Mouse (Mus musculus) natural killer cell, adult 2 months (primary cell): ENCODE results near the gene Txndc16.
A peak's percentile ranks its signal among the peaks of the same experiment; 100 is the strongest.

ENCODE experiments used
- DNase-seq, 2 experiments: peaks; one replicate each; pipeline ENCODE4 v3.0.0; 2022; ENCODE audit warnings: low spot score in 2 of 2

Txndc16 gene

DNA sequence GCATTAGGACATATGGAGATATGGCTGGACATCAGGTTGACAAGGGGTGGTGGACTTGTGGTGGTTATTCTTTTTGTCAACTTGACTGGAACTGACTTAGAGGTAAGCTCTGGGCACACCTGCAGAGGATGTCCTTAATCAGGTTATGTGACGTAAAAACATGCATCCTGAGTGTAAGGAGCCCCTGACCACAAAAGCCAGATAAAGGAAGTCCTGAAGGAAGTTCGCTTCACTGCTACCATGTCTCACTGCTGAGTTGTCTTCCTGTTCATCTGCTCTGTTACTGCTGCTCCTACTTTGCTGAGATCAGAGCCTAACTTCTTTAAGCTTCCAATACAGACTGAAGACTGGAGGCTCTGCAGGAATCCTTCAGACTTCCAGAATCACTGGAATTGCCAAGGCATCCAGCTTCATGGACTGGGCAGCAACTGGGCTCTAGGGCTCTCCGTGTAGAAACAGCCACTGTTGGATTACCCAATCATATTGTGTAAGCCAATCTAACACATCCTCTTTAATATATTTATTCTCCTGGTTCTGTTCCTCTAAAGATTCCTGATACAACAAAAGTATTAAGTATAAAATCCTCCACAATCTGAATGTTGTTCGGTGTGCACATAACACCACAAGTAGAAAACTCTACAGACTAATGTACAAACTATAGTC lies 64.5 kb downstream of the Txndc16 start:
- DNase-seq = peak in 1 of 2 experiments; percentile 63

GRCm38 (mm10) chr14:45153258-45153657 lies 66.9 kb downstream of the Txndc16 start:
- DNase-seq = no peak

- peak; percentile 1 to 28 for DNase-seq
Observed at GRCm38 (mm10) chr14:45142511-45142910, 77.6 kb downstream of the Txndc16 start.

GRCm38 (mm10) chr14:45140344-45141080 lies 79.6 kb downstream of the Txndc16 start:
- no peak for DNase-seq

DNA sequence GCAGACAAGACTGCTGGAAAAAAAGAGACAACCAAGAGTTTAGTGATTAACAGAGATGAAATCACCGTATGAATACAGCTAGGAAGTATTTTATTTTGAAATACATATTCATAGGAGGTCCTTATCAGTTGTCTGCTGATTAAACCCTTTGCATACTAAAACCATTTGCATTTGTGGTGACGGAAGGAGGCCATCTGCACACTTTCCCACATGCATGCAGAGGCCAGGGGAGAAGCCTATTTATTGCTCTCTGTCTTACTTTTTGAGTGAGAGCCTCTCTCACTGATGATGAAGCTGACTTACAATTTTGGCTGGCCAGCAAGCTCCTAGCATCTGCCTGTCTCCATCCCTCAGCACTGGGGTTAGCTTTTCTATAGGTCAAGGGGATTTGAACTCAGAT lies 84.2 kb downstream of the Txndc16 start:
- no peak for DNase-seq

DNA sequence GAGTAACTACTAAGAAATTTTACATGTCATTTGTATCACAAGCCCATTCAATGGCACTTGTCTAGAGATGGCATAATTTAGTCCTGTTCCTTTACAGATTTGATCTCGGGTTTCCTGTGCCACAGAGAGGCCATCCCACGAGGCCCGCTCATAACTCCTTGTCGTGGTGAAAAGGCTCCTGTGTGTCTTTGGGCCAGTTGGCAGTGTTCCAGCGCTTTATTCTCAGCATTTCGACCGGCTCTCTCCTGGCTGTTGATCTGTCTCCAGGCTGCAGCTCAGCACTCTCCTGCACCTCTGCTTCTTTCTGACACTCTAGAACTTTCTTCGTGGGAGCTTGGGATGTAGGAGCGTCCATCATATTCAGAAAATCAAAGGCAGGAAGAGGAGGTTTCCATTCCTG lies 84.6 kb downstream of the Txndc16 start:
- no peak for DNase-seq

- DNase-seq = no peak
Observed at GRCm38 (mm10) chr14:45118359-45118758, 101.8 kb downstream of the Txndc16 start.

DNA sequence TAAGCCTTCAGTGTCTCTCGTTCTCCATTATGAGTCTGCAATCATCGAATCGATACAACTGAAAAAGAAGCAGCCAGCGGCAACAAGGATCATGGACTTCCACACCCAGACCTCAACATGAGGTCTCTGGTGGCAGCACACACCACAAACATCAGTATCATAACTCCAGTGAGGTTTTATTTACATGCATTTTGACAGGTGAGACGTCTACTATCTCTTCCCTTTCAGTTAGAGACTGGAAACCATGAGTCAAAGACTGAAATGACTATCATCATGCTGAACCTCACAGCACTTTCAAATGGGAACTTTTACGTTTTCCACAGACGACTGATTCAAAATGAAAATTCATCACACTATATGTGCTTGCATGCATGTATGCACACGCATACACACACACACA lies 117.9 kb downstream of the Txndc16 start:
- DNase-seq = no peak

DNA sequence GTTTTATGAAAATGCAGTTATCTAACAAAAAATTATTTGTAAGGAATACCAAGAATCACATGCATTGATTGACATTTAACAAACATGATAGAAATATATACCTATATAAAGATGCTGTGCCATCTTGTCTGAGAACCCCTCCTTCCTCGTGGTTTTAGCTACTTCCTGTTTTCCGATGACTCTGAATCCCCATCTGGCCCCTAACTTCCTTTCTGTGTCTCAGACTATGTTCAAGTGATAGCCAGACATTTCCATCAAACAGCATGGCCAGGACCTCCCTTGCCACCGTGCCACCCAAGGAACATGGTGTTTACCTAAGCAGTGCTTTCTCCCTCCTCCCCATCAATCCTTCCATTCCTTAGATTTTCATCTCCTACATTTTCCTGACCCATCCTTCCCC lies 127.8 kb downstream of the Txndc16 start:
- DNase-seq = peak in 1 of 2 experiments; percentile 6

DNA sequence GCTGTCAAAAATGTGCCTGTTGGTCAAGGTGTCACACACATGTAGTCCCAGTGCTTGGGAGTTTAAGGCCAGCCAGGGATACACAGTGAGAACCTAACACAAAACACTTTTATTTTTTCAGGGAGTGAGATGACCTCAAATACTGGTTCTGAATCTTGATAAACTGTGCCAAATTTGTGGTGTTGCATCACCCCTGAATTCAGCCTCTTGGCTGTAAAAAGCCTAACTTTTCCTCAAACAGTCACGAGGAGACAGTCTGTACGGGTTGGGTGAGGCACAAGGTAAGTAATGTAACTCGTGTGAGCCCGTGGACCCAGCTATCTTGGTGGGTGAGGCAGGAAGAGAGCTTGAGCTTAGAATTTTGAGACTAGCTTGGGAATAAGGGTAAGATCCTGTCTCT lies 130.1 kb downstream of the Txndc16 start:
- DNase-seq = no peak

GRCm38 (mm10) chr14:45085651-45086425 lies 134.3 kb downstream of the Txndc16 start:
- no peak for DNase-seq

DNA sequence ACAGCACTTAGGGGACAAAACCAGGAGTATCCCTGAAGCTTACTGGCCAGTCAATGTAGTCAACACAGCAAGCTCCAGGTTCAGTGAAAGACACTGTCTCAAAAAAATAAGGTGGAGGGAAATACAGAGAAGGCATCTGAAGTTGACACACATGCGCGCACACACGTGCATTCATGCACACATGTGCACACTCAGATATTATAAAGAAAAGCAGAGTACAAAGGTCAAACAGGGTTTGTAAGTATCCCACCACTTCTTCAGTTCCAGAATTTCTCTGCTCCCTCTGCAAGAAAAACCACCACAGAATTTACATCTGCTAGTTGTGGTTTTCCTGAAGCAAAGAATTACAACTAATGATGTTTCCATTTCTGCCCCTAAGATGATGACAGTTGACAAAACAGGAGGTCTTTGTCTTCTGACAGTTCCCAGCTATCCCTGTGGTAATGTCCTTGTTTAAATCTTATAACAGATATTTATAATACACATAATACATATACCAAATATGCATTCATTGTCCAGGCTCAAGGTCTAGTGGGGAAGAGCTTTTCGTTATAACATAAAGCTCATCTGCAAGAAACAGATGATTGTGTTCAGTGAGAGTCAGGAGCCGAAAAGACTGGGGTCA lies 135.4 kb downstream of the Txndc16 start:
- no peak for DNase-seq

DNA sequence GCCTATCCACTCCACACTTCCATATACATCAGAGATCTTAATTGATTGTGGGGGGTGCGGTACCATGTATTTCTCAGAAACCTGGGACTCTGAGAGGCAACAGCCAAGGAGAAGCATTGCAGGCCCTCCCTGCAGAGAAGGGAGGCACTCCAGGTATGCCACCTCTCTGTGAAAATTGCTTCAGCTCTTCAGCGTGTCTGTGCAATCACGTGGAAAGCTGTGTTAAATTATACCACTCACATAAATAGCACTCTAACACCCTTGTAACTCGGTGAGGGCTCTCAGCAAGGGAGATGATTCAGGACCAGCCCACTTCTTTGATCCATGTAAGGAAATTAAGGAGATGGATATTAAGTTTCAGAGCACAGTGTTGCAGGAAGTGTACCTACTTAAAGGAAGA lies 136.6 kb downstream of the Txndc16 start:
- no peak for DNase-seq
